Mouse (Mus musculus) forebrain, embryonic 16.5 days (tissue): ENCODE measurements at regions not wholly inside any gene's neighbourhood (a gene's known extent, or its start where the extent isn't known, plus 50 kb on each side); places are given as distances from the start of the nearest gene placed in this dataset.

Experiments used
- ATAC-seq: fragments of 200-750 bp; cut with Nextera tagmentation; 2 replicates; pipeline ENCODE4 v1.8.0; 2017; ENCODE audit warnings: mild to moderate bottlenecking, moderate library complexity
- H3K27ac ChIP-seq: fragments of 300-500 bp; sonication (generic); 2 replicates; pipeline ENCODE4 v1.5.1; 2014; ENCODE audit warnings: low read length, control low read depth
- H3K27me3 ChIP-seq: fragments of 300-500 bp; sonication (generic); replicated peaks from 2 replicates; pipeline ENCODE4 v1.6.1; 2014; ENCODE audit warnings: low read length; ENCODE audit not compliant: control insufficient read depth, insufficient read depth
- H3K36me3 ChIP-seq: fragments of 300-500 bp; sonication (generic); 2 replicates; pipeline ENCODE4 v1.6.1; 2014; ENCODE audit not compliant: control insufficient read depth, insufficient read depth
- H3K4me1 ChIP-seq: fragments of 300-500 bp; sonication (generic); replicated peaks from 2 replicates; pipeline ENCODE4 v1.6.1; 2014; ENCODE audit warnings: low read length; ENCODE audit not compliant: control insufficient read depth, insufficient read depth
- H3K4me2 ChIP-seq: fragments of 300-500 bp; sonication (generic); 2 replicates; pipeline ENCODE4 v1.6.1; 2014; ENCODE audit warnings: mild to moderate bottlenecking, low read length, control low read depth
- H3K4me3 ChIP-seq: fragments of 300-500 bp; sonication (generic); replicated peaks from 2 replicates; pipeline ENCODE4 v1.5.1; 2014; ENCODE audit warnings: mild to moderate bottlenecking, low read length, control low read depth
- H3K9ac ChIP-seq: fragments of 300-500 bp; sonication (generic); replicated peaks from 2 replicates; pipeline ENCODE4 v1.6.1; 2014; ENCODE audit warnings: low read depth, low read length, control low read depth
- H3K9me3 ChIP-seq: fragments of 300-500 bp; sonication (generic); 2 replicates; pipeline ENCODE4 v1.6.1; 2016; ENCODE audit warnings: low read length; ENCODE audit not compliant: control insufficient read depth
- WGBS: fragments of 180-500 bp; shearing (Covaris S2); extraction: QIAGEN DNeasy Blood & Tissue Kit; methylation state at CpG from one replicate; pipeline ENCODE4 v1.1.7; 2014; 5-methylcytosine and 5-hydroxymethylcytosine counted together

DNA sequence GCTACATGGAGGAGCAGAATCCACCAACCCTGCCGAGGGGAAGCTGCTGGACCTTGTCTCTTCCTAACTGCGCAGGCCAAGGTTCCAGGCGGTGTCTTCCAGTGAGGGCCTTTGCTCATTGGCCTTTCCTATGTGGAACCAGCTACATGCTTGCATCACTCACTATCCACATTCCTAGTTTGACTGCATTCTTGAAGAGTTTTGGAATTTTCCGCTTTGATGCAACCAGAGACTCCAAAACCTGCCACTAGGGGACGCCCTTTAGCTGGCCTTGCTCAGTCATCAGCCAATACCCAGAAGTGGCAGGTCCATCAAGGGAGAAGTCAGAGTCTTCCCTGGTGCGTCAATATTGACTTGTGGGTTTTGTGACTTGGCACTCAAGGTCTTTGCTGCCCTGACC is 112.8 kb upstream of the Zfp706 start:
- Histone ChIP-seq H3K4me1 (no peaks in the 10 kb centered on the region), H3K27me3 (no peaks in the 10 kb centered on the region), H3K9me3 (no peaks in the 10 kb centered on the region), H3K36me3 (no peaks in the 10 kb centered on the region), H3K9ac (no peak overlapping the region), H3K4me3 (no peak overlapping the region), H3K27ac (no peak overlapping the region), H3K4me2 (no peak overlapping the region)
- ATAC-seq: peak; percentile 43; the same call in 1 of the 2 replicates
- 19% methylated on average over 6 of the region's 6 CpGs for WGBS

DNA sequence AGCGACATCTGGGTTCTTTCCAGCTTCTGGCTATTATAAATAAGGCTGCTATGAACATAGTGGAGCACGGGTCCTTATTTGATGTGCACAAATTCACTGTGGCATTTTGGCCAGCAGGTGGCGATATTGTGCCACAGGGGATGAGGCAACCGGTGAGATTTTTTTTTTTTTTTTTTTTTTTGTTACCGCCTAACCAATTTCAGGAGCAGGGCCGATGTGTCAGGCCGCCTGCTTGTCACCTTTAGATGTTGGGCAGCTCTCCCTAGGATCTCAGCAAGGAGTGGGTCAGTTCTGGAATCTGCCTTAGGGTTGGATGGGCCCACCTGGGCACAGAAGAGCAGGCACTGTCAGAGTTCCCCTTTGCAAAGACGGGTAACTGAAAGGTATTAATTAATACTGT is 106.5 kb upstream of the Zfp706 start:
- Histone ChIP-seq H3K9ac (no peak overlapping the region), H3K4me2 (no peak overlapping the region; the same call in 1 of the 2 replicates), H3K27ac (no peak overlapping the region), H3K36me3 (no peaks in the 10 kb centered on the region), H3K4me3 (no peak overlapping the region), H3K27me3 (no peaks in the 10 kb centered on the region), H3K4me1 (no peaks in the 10 kb centered on the region), H3K9me3 (peaks cover 5% of the 10 kb centered on the region; the same call in 1 of the 2 replicates)
- ATAC-seq: peak; percentile 55; the same call in 1 of the 2 replicates
- 9% methylated on average over 8 of the region's 8 CpGs for WGBS

- Histone ChIP-seq H3K4me3 (no peak overlapping the region), H3K9me3 (peaks cover 5% of the 10 kb centered on the region; the same call in 1 of the 2 replicates), H3K27ac (no peak overlapping the region), H3K36me3 (no peaks in the 10 kb centered on the region), H3K4me1 (no peaks in the 10 kb centered on the region), H3K27me3 (no peaks in the 10 kb centered on the region), H3K9ac (no peak overlapping the region), H3K4me2 (no peak overlapping the region)
- WGBS: 96% methylated on average over 14 of the region's 14 CpGs
- no peak for ATAC-seq
Observed at GRCm38 (mm10) chr15:37110462-37110861, 102.9 kb upstream of the Zfp706 start.

- no peak overlapping the region for H3K4me3 ChIP-seq
- H3K9me3 ChIP-seq: no peaks in the 10 kb centered on the region
- WGBS: 32% methylated on average over 2 of the region's 2 CpGs
- no peak overlapping the region for H3K27ac ChIP-seq
- H3K4me1 ChIP-seq: peaks cover 7% of the 10 kb centered on the region; the same call in 1 of the 2 replicates
- ATAC-seq: 0 out of 2 replicates have a peak, but pooled peaks have one; percentile 16
- no peak overlapping the region for H3K4me2 ChIP-seq
- H3K27me3 ChIP-seq: no peaks in the 10 kb centered on the region
- H3K36me3 ChIP-seq: no peaks in the 10 kb centered on the region
- H3K9ac ChIP-seq: no peak overlapping the region
Observed at GRCm38 (mm10) chr15:37102035-37102555, 94.5 kb upstream of the Zfp706 start.

DNA sequence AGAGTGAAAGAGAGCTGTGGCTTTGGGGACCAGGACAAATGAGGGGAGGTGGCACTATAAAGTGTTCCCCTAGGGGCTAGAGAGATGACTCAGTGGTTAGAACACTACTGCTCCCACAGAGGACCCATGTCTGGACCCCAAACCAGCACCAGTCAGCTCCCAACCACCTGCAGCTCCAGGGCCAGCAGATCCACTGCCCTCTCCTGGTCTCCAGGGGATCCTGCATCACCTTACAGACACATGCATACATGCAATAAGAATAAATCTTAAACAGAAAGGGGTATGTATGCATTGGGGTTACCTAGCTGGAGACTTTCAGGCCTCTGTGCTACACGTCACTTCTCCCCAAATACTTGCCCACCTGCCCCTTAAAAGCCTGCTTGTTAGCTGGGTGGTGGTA is 93.8 kb upstream of the Zfp706 start:
- H3K4me1 ChIP-seq: peaks cover 7% of the 10 kb centered on the region; the same call in 1 of the 2 replicates
- no peaks in the 10 kb centered on the region for H3K9me3 ChIP-seq
- 91% methylated on average over 1 of the region's 1 CpGs for WGBS
- no peak overlapping the region for H3K9ac ChIP-seq
- H3K27ac ChIP-seq: no peak overlapping the region
- no peaks in the 10 kb centered on the region for H3K36me3 ChIP-seq
- H3K4me2 ChIP-seq: no peak overlapping the region
- H3K4me3 ChIP-seq: no peak overlapping the region
- no peak for ATAC-seq
- H3K27me3 ChIP-seq: no peaks in the 10 kb centered on the region

DNA sequence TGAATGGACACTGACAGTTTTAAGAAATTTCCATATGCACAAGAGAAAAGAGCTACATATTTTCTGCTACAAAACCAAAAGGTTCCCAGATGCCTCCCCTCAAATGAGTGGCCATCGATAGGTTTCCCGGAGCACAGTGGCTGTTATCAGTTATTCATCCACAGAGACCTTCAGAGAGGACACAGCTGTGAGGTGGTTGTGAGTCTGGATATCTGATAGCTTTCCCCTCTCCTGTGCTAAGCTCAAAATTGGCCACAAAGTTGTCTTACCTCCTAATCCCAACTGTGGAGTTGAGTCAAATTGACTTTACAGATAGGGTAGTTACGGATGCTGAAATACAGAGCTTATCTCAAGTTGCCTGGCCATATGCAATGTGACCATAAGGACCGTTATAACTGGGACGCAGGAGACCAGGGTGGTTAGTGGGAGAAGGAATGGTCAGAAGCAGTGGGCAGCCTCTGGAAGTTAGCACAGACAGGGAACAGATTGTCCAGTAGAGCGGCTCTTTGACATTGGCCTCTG is 93.3 kb upstream of the Zfp706 start:
- H3K27me3 ChIP-seq: no peaks in the 10 kb centered on the region
- no peak for ATAC-seq
- H3K4me1 ChIP-seq: peaks cover 7% of the 10 kb centered on the region; the same call in 1 of the 2 replicates
- no peak overlapping the region for H3K27ac ChIP-seq
- H3K9ac ChIP-seq: no peak overlapping the region
- H3K4me2 ChIP-seq: no peak overlapping the region
- no peak overlapping the region for H3K4me3 ChIP-seq
- H3K9me3 ChIP-seq: no peaks in the 10 kb centered on the region
- H3K36me3 ChIP-seq: no peaks in the 10 kb centered on the region
- 94% methylated on average over 6 of the region's 6 CpGs for WGBS

DNA sequence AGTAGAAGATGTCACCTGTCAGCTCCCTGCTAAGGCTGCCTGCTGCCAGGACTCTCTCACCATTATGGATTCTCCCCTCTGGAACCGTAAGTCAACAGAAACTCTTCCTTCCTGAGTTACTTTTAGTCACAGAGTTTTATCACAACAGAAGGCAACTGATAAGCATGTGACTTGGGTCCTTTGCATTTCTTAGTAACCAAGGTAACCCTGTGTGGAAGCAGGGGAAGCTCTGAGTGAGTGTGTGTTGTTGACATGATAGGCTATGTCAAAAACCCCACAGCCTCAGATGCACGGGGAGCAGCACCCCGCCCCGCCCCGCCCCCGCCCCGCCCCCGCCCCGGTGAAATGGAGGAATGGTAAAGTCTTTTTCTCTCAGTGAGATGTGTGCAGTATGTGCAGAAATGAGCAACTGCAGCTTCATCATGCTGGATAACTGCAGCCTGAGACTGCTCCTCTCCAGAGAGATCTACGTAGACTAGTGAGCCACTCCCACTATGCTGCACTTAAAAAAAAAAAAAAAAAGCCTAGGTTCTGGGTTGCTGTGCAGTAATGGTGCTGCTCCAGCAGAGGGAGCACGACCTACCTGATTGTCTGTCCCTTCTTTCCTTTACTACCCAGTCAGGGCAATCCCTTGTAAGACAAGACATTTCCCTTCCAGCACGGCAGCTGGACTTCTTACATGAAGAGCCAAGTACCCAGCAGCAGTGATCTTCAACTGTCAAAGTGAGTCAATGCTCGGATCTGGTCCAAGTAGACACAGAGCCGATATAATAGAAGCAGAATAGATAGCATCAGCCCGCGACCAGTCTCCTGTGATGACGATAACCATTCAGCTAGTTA is 92.6 kb upstream of the Zfp706 start:
- WGBS: 44% methylated on average over 17 of the region's 17 CpGs
- Histone ChIP-seq H3K9ac (no peak overlapping the region; the same call in 1 of the 2 replicates), H3K36me3 (no peaks in the 10 kb centered on the region), H3K9me3 (no peaks in the 10 kb centered on the region), H3K4me1 (peaks cover 7% of the 10 kb centered on the region; the same call in 1 of the 2 replicates), H3K4me2 (peak overlapping the region; percentile 41), H3K27ac (0 out of 2 replicates have a peak overlapping the region, but pooled peaks have one; percentile 52), H3K4me3 (peak overlapping the region; percentile 22), H3K27me3 (no peaks in the 10 kb centered on the region)
- ATAC-seq: peak; percentile 93

DNA sequence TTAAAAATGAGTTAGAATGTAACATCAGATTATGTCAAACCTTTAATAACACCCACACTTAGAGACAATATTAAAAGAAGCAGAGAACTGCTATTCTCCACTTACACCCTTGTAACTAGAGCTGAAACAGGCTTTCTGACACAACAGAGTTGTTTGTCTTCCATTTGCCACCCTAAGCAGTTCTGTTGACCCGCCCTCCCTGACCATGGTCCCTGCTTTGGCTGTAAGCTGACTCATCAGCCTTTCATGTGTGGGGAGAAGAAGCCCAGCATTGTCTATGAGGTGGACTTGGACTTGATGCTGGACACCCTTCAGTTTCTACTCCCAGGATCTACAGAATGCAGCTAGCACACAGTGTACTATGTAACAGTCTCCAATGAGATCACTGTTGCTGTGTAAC is 91.6 kb upstream of the Zfp706 start:
- ATAC-seq: no peak
- no peaks in the 10 kb centered on the region for H3K9me3 ChIP-seq
- no peak overlapping the region for H3K27ac ChIP-seq
- no peak overlapping the region for H3K9ac ChIP-seq
- no peaks in the 10 kb centered on the region for H3K27me3 ChIP-seq
- H3K36me3 ChIP-seq: no peaks in the 10 kb centered on the region
- no peak overlapping the region for H3K4me2 ChIP-seq
- no peak overlapping the region for H3K4me3 ChIP-seq
- WGBS: 100% methylated on average over 1 of the region's 1 CpGs
- H3K4me1 ChIP-seq: peaks cover 7% of the 10 kb centered on the region; the same call in 1 of the 2 replicates

DNA sequence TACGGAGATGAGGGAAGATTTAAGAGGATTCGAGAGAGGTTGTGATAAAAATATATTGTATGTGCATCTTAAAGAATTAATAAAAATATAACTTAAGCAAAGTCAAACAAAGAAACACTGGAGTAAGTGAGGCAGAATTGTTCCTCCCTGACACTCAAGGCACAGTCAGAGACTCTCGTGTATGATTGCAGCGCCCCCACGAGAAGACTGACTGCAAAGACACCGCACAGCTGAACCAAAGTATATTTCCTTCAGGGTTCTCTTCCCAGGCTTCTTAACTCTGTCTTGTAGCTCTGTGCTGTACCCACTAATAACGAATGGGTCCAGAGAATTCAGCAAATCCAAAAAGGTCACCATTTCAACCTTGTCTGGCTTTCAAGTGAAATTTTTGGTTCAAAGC is 89.9 kb upstream of the Zfp706 start:
- no peak for ATAC-seq
- 98% methylated on average over 7 of the region's 7 CpGs for WGBS
- no peaks in the 10 kb centered on the region for H3K9me3 ChIP-seq

More for the DNA sequence above, 89.9 kb upstream of the Zfp706 start:
- Histone ChIP-seq H3K27ac (no peak overlapping the region), H3K4me3 (no peak overlapping the region), H3K4me2 (no peak overlapping the region), H3K4me1 (peaks cover 7% of the 10 kb centered on the region; the same call in 1 of the 2 replicates), H3K36me3 (no peaks in the 10 kb centered on the region), H3K9ac (no peak overlapping the region), H3K27me3 (no peaks in the 10 kb centered on the region)
